ENCODE assay signal across 25 mouse cellular contexts in genomic region chr1:193567217-193567616, GRCm38 (mm10).
A peak's percentile ranks its signal among the peaks of the same experiment; 100 is the strongest.
DNase-seq lines count a peak whose midpoint lies in the region; ATAC-seq and TF ChIP-seq lines count a peak whose summit lies in the region.
"Had no signal": no experiment of that assay in that cellular context is flagged by ENCODE, and none has a peak within 500 bp of the region (broad histone marks: within the 10 kb centered on the region; RNA-seq: fewer than 3 reads in every experiment).

No protein-coding gene starts in this region.

- no peaks in the 10 kb centered on the region for H3K9me3 ChIP-seq in embryonic facial prominence, embryonic 15.5 days (replicated peaks)
- H3K9me3 ChIP-seq: heart, embryonic 10.5 days; hindbrain, embryonic 13.5 days; lung, embryonic 15.5 days; midbrain, embryonic 10.5 days; midbrain, embryonic 15.5 days; neural tube, embryonic 15.5 days had no signal

- POLR2A ChIA-PET in Patski (lab: Charles Lee) = no interaction called here

- peak; percentile 51 for ATAC-seq in Patski
- no peak for ATAC-seq in embryonic facial prominence, embryonic 15.5 days (ENCODE audit: insufficient number of reproducible peaks, low FRiP score, low TSS enrichment, low read depth)
- ATAC-seq: forebrain, embryonic 14.5 days; intestine, embryonic 16.5 days; midbrain, embryonic 15.5 days had no signal

- peak; percentile 3 for DNase-seq in kidney, postnatal 14 days
- DNase-seq in kidney, postnatal 25 days = no peak
- DNase-seq in Patski (ENCODE audit: low read depth, low spot score) = no peak
- DNase-seq in yolk sac, embryonic 10.5 days (ENCODE audit: low spot score) = peak; percentile 19
- no peak for DNase-seq in embryo, embryonic 10.5 days (ENCODE audit: low spot score)
- DNase-seq: adrenal gland, postnatal 25 days; B cell, adult 2 months; cerebellum, adult 11-12 months; cerebellum, adult 9-11 months; gastrocnemius, postnatal 25 days; heart, postnatal 36 days; retina, postnatal 1 day; right cerebral cortex, postnatal 14 days; thymus, postnatal 4 days had no signal

- peaks cover 34% of the 10 kb centered on the region for H3K4me1 ChIP-seq in embryonic facial prominence, embryonic 15.5 days
- H3K4me1 ChIP-seq: hindbrain, embryonic 13.5 days; midbrain, embryonic 15.5 days had no signal

- H3K4me2 ChIP-seq in embryonic facial prominence, embryonic 15.5 days (replicated peaks) = no peak overlapping the region
- H3K4me2 ChIP-seq: hindbrain, embryonic 13.5 days; lung, embryonic 15.5 days; midbrain, embryonic 15.5 days; neural tube, embryonic 15.5 days had no signal

- CTCF ChIA-PET in Patski (lab: Charles Lee) = interaction anchor here (0.9 to 2.2 kb wide), 7 partner anchors 8 to 67 kb away, joined by 3 to 10 read pairs (median 4); no protein-coding TSS in a partner anchor

- no peak for TF ChIP-seq CTCF in Patski (IDR thresholded peaks at IDR 0.05)

- H3K27ac ChIP-seq in embryonic facial prominence, embryonic 15.5 days (replicated peaks) = peak overlapping the region; percentile 89
- H3K27ac ChIP-seq: heart, embryonic 10.5 days; hindbrain, embryonic 13.5 days; left cerebral cortex, adult 2 months; liver, embryonic 14.5 days; lung, embryonic 15.5 days; midbrain, embryonic 10.5 days; midbrain, embryonic 15.5 days; neural tube, embryonic 15.5 days had no signal

- no peaks in the 10 kb centered on the region for H3K36me3 ChIP-seq in embryonic facial prominence, embryonic 15.5 days
- H3K36me3 ChIP-seq: heart, embryonic 10.5 days; hindbrain, embryonic 13.5 days; lung, embryonic 15.5 days; midbrain, embryonic 10.5 days; midbrain, embryonic 15.5 days; neural tube, embryonic 15.5 days had no signal

- no peaks in the 10 kb centered on the region for H3K27me3 ChIP-seq in Patski
- H3K27me3 ChIP-seq in embryonic facial prominence, embryonic 15.5 days = no peaks in the 10 kb centered on the region
- H3K27me3 ChIP-seq: hindbrain, embryonic 13.5 days; lung, embryonic 15.5 days; midbrain, embryonic 15.5 days; neural tube, embryonic 15.5 days had no signal

- H3K4me3 ChIP-seq in embryonic facial prominence, embryonic 15.5 days (replicated peaks) = no peak overlapping the region
- H3K4me3 ChIP-seq: heart, embryonic 10.5 days; hindbrain, embryonic 13.5 days; left cerebral cortex, adult 2 months; lung, embryonic 15.5 days; midbrain, embryonic 10.5 days; midbrain, embryonic 15.5 days; neural tube, embryonic 15.5 days had no signal

- no peak overlapping the region for H3K9ac ChIP-seq in embryonic facial prominence, embryonic 15.5 days
- H3K9ac ChIP-seq: hindbrain, embryonic 13.5 days; liver, embryonic 14.5 days; lung, embryonic 15.5 days; midbrain, embryonic 15.5 days; neural tube, embryonic 15.5 days had no signal

- WGBS in embryonic facial prominence, embryonic 15.5 days = 33% methylated on average over 1 of the region's 1 CpGs

- in situ Hi-C loops in Patski (cut with MboI; ENCODE audit: low pct_unique_long_range_greater_than_20kb) = no loop called here

Comparison
In these comparisons a context has a peak if more than half of its experiments do, and no peak if none do; other contexts are left out.
1. DNase-seq: peak in kidney, postnatal 14 days (single experiment) and yolk sac, embryonic 10.5 days (single experiment); none in kidney, postnatal 25 days (0 of 2), Patski (single experiment) and embryo, embryonic 10.5 days (single experiment).